In the genomic region with DNA sequence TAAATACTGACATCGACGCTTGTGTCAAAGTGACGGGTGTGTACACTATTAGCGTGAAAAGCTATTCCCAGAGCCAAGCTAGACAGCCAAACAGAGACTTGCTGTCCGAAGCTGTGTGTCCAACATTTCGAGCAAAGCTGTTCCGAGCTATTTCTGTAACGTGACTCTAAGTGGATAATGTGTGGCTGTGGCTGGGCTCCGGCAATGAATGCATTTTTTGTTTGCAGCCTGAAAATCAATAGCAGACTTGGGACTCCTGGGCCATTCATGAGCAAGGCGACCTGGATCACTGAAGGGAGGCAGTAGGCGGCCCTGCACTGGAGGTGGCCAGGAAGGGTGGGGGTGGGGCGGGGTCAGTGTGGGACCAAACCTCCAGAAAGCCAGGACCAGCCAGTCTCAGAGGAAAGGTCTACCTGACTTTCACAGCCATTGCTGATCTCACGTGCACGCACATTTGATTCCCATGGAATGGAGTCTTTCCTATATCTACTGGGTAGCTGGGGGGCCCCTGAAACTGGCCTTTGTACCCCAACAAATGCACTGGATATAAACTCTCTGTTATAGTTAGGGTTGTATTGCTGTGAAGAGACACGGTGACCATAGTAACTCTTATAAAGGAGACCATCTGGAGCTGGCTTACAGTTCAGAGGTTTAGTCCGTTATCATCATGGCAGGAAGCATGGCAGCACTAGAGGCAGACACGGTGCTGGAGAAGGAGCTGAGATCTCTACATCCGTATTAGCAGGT, we compare ENCODE assay signal across 12 mouse cellular contexts.
A peak's percentile ranks its signal among the peaks of the same experiment; 100 is the strongest.
DNase-seq lines count a peak whose midpoint lies in the region; ATAC-seq and TF ChIP-seq lines count a peak whose summit lies in the region.
"Had no signal": no experiment of that assay in that cellular context is flagged by ENCODE, and none has a peak within 500 bp of the region (broad histone marks: within the 10 kb centered on the region; RNA-seq: fewer than 3 reads in every experiment).

No protein-coding gene starts in this region.

- H3K36me3 ChIP-seq in midbrain, embryonic 10.5 days = no peaks in the 10 kb centered on the region
- H3K36me3 ChIP-seq in midbrain, postnatal 0 days (ENCODE audit: insufficient read depth, low read length) = no peaks in the 10 kb centered on the region
- no peaks in the 10 kb centered on the region for H3K36me3 ChIP-seq in liver, adult 2 months (ENCODE audit: control insufficient read depth, insufficient read depth, low read length)
- H3K36me3 ChIP-seq: G1E; neural tube, embryonic 12.5 days had no signal

- WGBS in midbrain, embryonic 10.5 days = 67% methylated on average over 18 of the region's 18 CpGs
- 59% methylated on average over 18 of the region's 18 CpGs for WGBS in midbrain, postnatal 0 days
- WGBS in liver, adult 2 months = 39% methylated on average over 18 of the region's 18 CpGs

- no peak overlapping the region for H3K4me3 ChIP-seq in gastrocnemius, adult 2 months
- H3K4me3 ChIP-seq in midbrain, embryonic 10.5 days = no peak overlapping the region
- no peak overlapping the region for H3K4me3 ChIP-seq in midbrain, postnatal 0 days (ENCODE audit: low read depth, low read length)
- H3K4me3 ChIP-seq in liver, adult 2 months (ENCODE audit: insufficient read depth, low read depth, low read length) = no peak overlapping the region
- H3K4me3 ChIP-seq: neural tube, embryonic 12.5 days had no signal

- TF ChIP-seq POLR2A in liver, adult 2 months (IDR thresholded peaks at IDR 0.05; ENCODE audit: extremely low read depth, insufficient read depth, low read length) = no peak

- peaks cover 9% of the 10 kb centered on the region for H3K4me1 ChIP-seq in midbrain, embryonic 10.5 days
- no peaks in the 10 kb centered on the region for H3K4me1 ChIP-seq in midbrain, postnatal 0 days (ENCODE audit: insufficient read depth, low read length)
- peaks cover 2% of the 10 kb centered on the region; the same call in 1 of the 2 replicates for H3K4me1 ChIP-seq in liver, adult 2 months (ENCODE audit: control insufficient read depth, insufficient read depth, low read length)

- no peak for TF ChIP-seq CTCF in gastrocnemius, adult 2 months (IDR thresholded peaks at IDR 0.05)
- no peak for TF ChIP-seq CTCF in midbrain, postnatal 0 days (IDR thresholded peaks at IDR 0.05)
- no peak for TF ChIP-seq CTCF in liver, adult 2 months (IDR thresholded peaks at IDR 0.05; ENCODE audit: low read depth, low read length)

- no peaks in the 10 kb centered on the region for H3K27me3 ChIP-seq in midbrain, embryonic 10.5 days (ENCODE audit: low read depth, poor library complexity, severe bottlenecking)
- no peaks in the 10 kb centered on the region for H3K27me3 ChIP-seq in midbrain, postnatal 0 days (ENCODE audit: insufficient read depth, low read length)
- H3K27me3 ChIP-seq in liver, adult 2 months (ENCODE audit: control insufficient read depth, insufficient read depth, low read length) = no peaks in the 10 kb centered on the region
- H3K27me3 ChIP-seq: neural tube, embryonic 12.5 days had no signal

- no peak overlapping the region for H3K27ac ChIP-seq in gastrocnemius, adult 2 months
- peak overlapping the region; percentile 17; the same call in 1 of the 2 replicates for H3K27ac ChIP-seq in midbrain, embryonic 10.5 days (replicated peaks)
- no peak overlapping the region for H3K27ac ChIP-seq in midbrain, postnatal 0 days (ENCODE audit: low read depth, low read length)
- H3K27ac ChIP-seq in liver, adult 2 months (replicated peaks; ENCODE audit: insufficient read depth, low read depth, low read length) = no peak overlapping the region
- H3K27ac ChIP-seq: neural tube, embryonic 12.5 days had no signal

- H3K9ac ChIP-seq in midbrain, postnatal 0 days (replicated peaks; ENCODE audit: low read length, poor library complexity, severe bottlenecking) = no peak overlapping the region
- H3K9ac ChIP-seq in liver, adult 2 months (ENCODE audit: low read depth, low read length) = no peak overlapping the region
- H3K9ac ChIP-seq: neural tube, embryonic 12.5 days had no signal

- H3K79me2 ChIP-seq in liver, adult 2 months (ENCODE audit: control insufficient read depth, insufficient read depth, low read length) = no peaks in the 10 kb centered on the region

- H3K9me3 ChIP-seq in midbrain, embryonic 10.5 days (replicated peaks) = no peaks in the 10 kb centered on the region
- H3K9me3 ChIP-seq in midbrain, postnatal 0 days (ENCODE audit: low read length) = no peaks in the 10 kb centered on the region
- H3K9me3 ChIP-seq: neural tube, embryonic 12.5 days had no signal

- no peak overlapping the region for H3K4me2 ChIP-seq in midbrain, postnatal 0 days (ENCODE audit: low read depth, low read length, poor library complexity, severe bottlenecking)
- H3K4me2 ChIP-seq: neural tube, embryonic 12.5 days had no signal

- intact Hi-C loops in gastrocnemius, adult 2 months (cut with DNase I) = no loop called here
- intact Hi-C loops in gastrocnemius, postnatal 14 days (cut with DNase I; ENCODE audit: low total_unique reads) = no loop called here
- intact Hi-C loops in left cerebral cortex, postnatal 14 days (cut with DNase I) = no loop called here

- DNase-seq in gastrocnemius, adult 2 months = peak; percentile 8
- no peak for DNase-seq in gastrocnemius, postnatal 14 days
- DNase-seq in midbrain, embryonic 10.5 days (ENCODE audit: low spot score) = no peak
- DNase-seq in midbrain, postnatal 0 days (ENCODE audit: low spot score) = no peak
- DNase-seq in liver, adult 2 months (ENCODE audit: extremely low read depth, low read depth, low spot score) = peak; percentile 80
- DNase-seq in left cerebral cortex, postnatal 14 days (ENCODE audit: low spot score in 2 of 2) = no peak
- DNase-seq in urinary bladder, postnatal 4 days (ENCODE audit: low spot score in 2 of 2) = no peak
- DNase-seq in adipocyte (ENCODE audit: low spot score) = no peak
- DNase-seq: heart, postnatal 4 days; thymus, adult 18-20 months had no signal

- ATAC-seq in midbrain, postnatal 0 days (ENCODE audit: low FRiP score) = no peak

Comparison
In these comparisons a context has a peak if more than half of its experiments do, and no peak if none do; other contexts are left out.
1. DNase-seq: peak in gastrocnemius, adult 2 months (single experiment) and liver, adult 2 months (single experiment); none in gastrocnemius, postnatal 14 days (single experiment), midbrain, embryonic 10.5 days (single experiment), midbrain, postnatal 0 days (single experiment), left cerebral cortex, postnatal 14 days (0 of 2), urinary bladder, postnatal 4 days (0 of 2) and adipocyte (single experiment).